Mouse (Mus musculus) liver, embryonic 14.5 days (tissue): ENCODE results near the gene Hmgn1.

ENCODE experiments used
- CTCF ChIP-seq: IDR thresholded peaks from 2 replicates; pipeline ENCODE4 v1.5.1; 2016; ENCODE audit warnings: antibody characterized with exemption, low read depth, control low read depth
- EP300 ChIP-seq: IDR thresholded peaks from 2 replicates; pipeline ENCODE4 v1.6.1; 2016; ENCODE audit warnings: antibody characterized with exemption, low read depth

GRCm38 (mm10) chr16:96091515-96092504 is 35.7 kb downstream of the Hmgn1 start:
- no peak for TF ChIP-seq CTCF
- TF ChIP-seq EP300 = no peak
